Mouse (Mus musculus) liver, adult 2 months (tissue): ENCODE results near the gene Sgms1. TPM values are rescaled to one million over a fixed set of nuclear protein-coding genes. Genes with fewer than 3 reads are reported as not detected.

Source experiments
- DNase-seq: peaks from one replicate; pipeline ENCODE4 v3.0.0-alpha.2; 2011; ENCODE audit warnings: low read depth, low spot score; ENCODE audit errors: extremely low read depth
- H3K27ac ChIP-seq: fragments of 200-500 bp; replicated peaks from 2 replicates; pipeline ENCODE4 v1.5.1; 2012; ENCODE audit warnings: low read depth, mild to moderate bottlenecking, control low read depth, inconsistent platforms, low read length; ENCODE audit not compliant: insufficient read depth
- H3K27me3 ChIP-seq: fragments of 200-500 bp; 2 replicates; pipeline ENCODE4 v1.6.1; 2012; ENCODE audit warnings: mild to moderate bottlenecking, moderate library complexity, low read length, inconsistent platforms; ENCODE audit not compliant: control insufficient read depth, insufficient read depth
- H3K36me3 ChIP-seq: fragments of 200-500 bp; 2 replicates; pipeline ENCODE4 v1.6.1; 2012; ENCODE audit warnings: low read length, inconsistent platforms; ENCODE audit not compliant: control insufficient read depth, insufficient read depth
- H3K4me1 ChIP-seq: fragments of 200-500 bp; 2 replicates; pipeline ENCODE4 v1.6.1; 2011; ENCODE audit warnings: low read length; ENCODE audit not compliant: control insufficient read depth, insufficient read depth
- H3K4me3 ChIP-seq: fragments of 200-500 bp; 2 replicates; pipeline ENCODE4 v1.5.1; 2011; ENCODE audit warnings: low read depth, mild to moderate bottlenecking, control low read depth, low read length, moderate library complexity; ENCODE audit not compliant: insufficient read depth
- H3K79me2 ChIP-seq: fragments of 200-500 bp; 2 replicates; pipeline ENCODE4 v1.6.1; 2012; ENCODE audit warnings: inconsistent platforms, mild to moderate bottlenecking, low read length, moderate library complexity; ENCODE audit not compliant: control insufficient read depth, insufficient read depth
- H3K9ac ChIP-seq: fragments of 200-500 bp; 2 replicates; pipeline ENCODE4 v1.6.1; 2012; ENCODE audit warnings: low read depth, mild to moderate bottlenecking, control low read depth, inconsistent platforms, low read length
- CTCF ChIP-seq: fragments of 200-500 bp; IDR thresholded peaks from 2 replicates; pipeline ENCODE4 v1.5.1; 2011; ENCODE audit warnings: low read depth, low read length, control low read depth
- POLR2A ChIP-seq: fragments of 200-500 bp; IDR thresholded peaks from 2 replicates; pipeline ENCODE4 v1.6.1; 2011; ENCODE audit warnings: low read length, control low read depth; ENCODE audit not compliant: insufficient read depth; ENCODE audit errors: extremely low read depth
- WGBS: fragments of 180-500 bp; shearing (Covaris S2); methylation state at CpG from one replicate; pipeline ENCODE4 v1.1.7; 2018; 5-methylcytosine and 5-hydroxymethylcytosine counted together
- polyA plus RNA-seq: library from polyadenylated mRNA; depleted of rRNA; stranded (reverse); fragments of >200 nt; gene quantifications from 2 replicates; pipeline ENCODE4 v1.2.3, GENCODE M21; 2012
- total RNA-seq: library from RNA; depleted of rRNA; stranded (reverse); fragments of >200 nt; gene quantifications from 2 replicates; pipeline ENCODE4 v1.2.3, GENCODE M21; 2014

Gene Sgms1
- total and polyA plus RNA-seq, 2 experiments, result 6.5 to 26.7 TPM

GRCm38 (mm10) chr19:32189961-32190360, 199.6 kb downstream of the Sgms1 start:
- peaks cover 23% of the 10 kb centered on the region for H3K4me1 ChIP-seq
- WGBS, result 28% methylated on average over 6 of the region's 6 CpGs

GRCm38 (mm10) chr19:32189036-32189436, 200.5 kb downstream of the Sgms1 start:
- peak; percentile 84 for DNase-seq

More at GRCm38 (mm10) chr19:32189961-32190360, 199.6 kb downstream of the Sgms1 start:
- Histone ChIP-seq H3K27ac (no peak overlapping the region), H3K79me2 (peaks cover 3% of the 10 kb centered on the region; the same call in 1 of the 2 replicates), H3K4me3 (no peak overlapping the region), H3K27me3 (no peaks in the 10 kb centered on the region), H3K9ac (no peak overlapping the region), H3K36me3 (no peaks in the 10 kb centered on the region)
- no peak for TF ChIP-seq POLR2A
- TF ChIP-seq CTCF, result no peak
- peak; percentile 74 for DNase-seq

GRCm38 (mm10) chr19:32186594-32187092, 202.9 kb downstream of the Sgms1 start:
- Histone ChIP-seq H3K4me3 (no peak overlapping the region), H3K36me3 (no peaks in the 10 kb centered on the region), H3K27me3 (no peaks in the 10 kb centered on the region), H3K9ac (no peak overlapping the region), H3K79me2 (peaks cover 7% of the 10 kb centered on the region; the same call in 1 of the 2 replicates), H3K27ac (peak overlapping the region; percentile 53), H3K4me1 (peaks cover 28% of the 10 kb centered on the region)
- no peak for TF ChIP-seq POLR2A
- TF ChIP-seq CTCF, result no peak
- peak; percentile 99 for DNase-seq
- WGBS, result 5% methylated on average over 8 of the region's 8 CpGs

More at GRCm38 (mm10) chr19:32189036-32189436, 200.5 kb downstream of the Sgms1 start:
- H3K27me3 ChIP-seq, result no peaks in the 10 kb centered on the region
- H3K4me3 ChIP-seq, result no peak overlapping the region; the same call in 1 of the 2 replicates
- H3K9ac ChIP-seq, result no peak overlapping the region
- TF ChIP-seq POLR2A (no peak), CTCF (no peak)
- 28% methylated on average over 5 of the region's 5 CpGs for WGBS
- H3K4me1 ChIP-seq, result peaks cover 23% of the 10 kb centered on the region
- no peak overlapping the region; the same call in 1 of the 2 replicates for H3K27ac ChIP-seq
- H3K36me3 ChIP-seq, result no peaks in the 10 kb centered on the region
- peaks cover 7% of the 10 kb centered on the region; the same call in 1 of the 2 replicates for H3K79me2 ChIP-seq

- H3K27me3 ChIP-seq, result no peaks in the 10 kb centered on the region
- no peaks in the 10 kb centered on the region for H3K36me3 ChIP-seq
- no peak overlapping the region for H3K27ac ChIP-seq
- 91% methylated on average over 4 of the region's 4 CpGs for WGBS
- no peak for DNase-seq
- H3K79me2 ChIP-seq, result peaks cover 7% of the 10 kb centered on the region; the same call in 1 of the 2 replicates
- H3K4me3 ChIP-seq, result no peak overlapping the region
- TF ChIP-seq POLR2A (no peak), CTCF (no peak)
- no peak overlapping the region for H3K9ac ChIP-seq
- peaks cover 27% of the 10 kb centered on the region for H3K4me1 ChIP-seq
These were observed 206.5 kb downstream of the Sgms1 start for GRCm38 (mm10) chr19:32183005-32183404.

- peak overlapping the region; percentile 34 for H3K27ac ChIP-seq
- no peak for TF ChIP-seq POLR2A
- TF ChIP-seq CTCF, result no peak
- no peaks in the 10 kb centered on the region for H3K36me3 ChIP-seq
- WGBS, result 74% methylated on average over 5 of the region's 5 CpGs
- no peak overlapping the region for H3K9ac ChIP-seq
- peaks cover 7% of the 10 kb centered on the region; the same call in 1 of the 2 replicates for H3K79me2 ChIP-seq
- no peak for DNase-seq
- no peaks in the 10 kb centered on the region for H3K27me3 ChIP-seq
- no peak overlapping the region for H3K4me3 ChIP-seq
- H3K4me1 ChIP-seq, result peaks cover 25% of the 10 kb centered on the region
These were observed 207.0 kb downstream of the Sgms1 start for GRCm38 (mm10) chr19:32182471-32182870.

- Histone ChIP-seq H3K79me2 (peaks cover 7% of the 10 kb centered on the region; the same call in 1 of the 2 replicates), H3K4me1 (peaks cover 22% of the 10 kb centered on the region), H3K9ac (no peak overlapping the region), H3K4me3 (no peak overlapping the region), H3K27ac (peak overlapping the region; percentile 74), H3K27me3 (no peaks in the 10 kb centered on the region), H3K36me3 (no peaks in the 10 kb centered on the region)
- 33% methylated on average over 12 of the region's 12 CpGs for WGBS
- TF ChIP-seq CTCF (no peak), POLR2A (no peak)
- DNase-seq, result peak; percentile 48
These were observed 207.7 kb downstream of the Sgms1 start for GRCm38 (mm10) chr19:32181721-32182394.
